Mouse (Mus musculus) megakaryocyte, embryonic 14.5 days (primary cell): ENCODE data around the gene Bcdin3d. TPM values are rescaled to one million over a fixed set of nuclear protein-coding genes. Genes with fewer than 3 reads are reported as not detected.

Experiments used
- H3K27me3 ChIP-seq: replicated peaks from 2 replicates; pipeline ENCODE3; 2012; ENCODE audit warnings: inconsistent platforms
- H3K36me3 ChIP-seq: replicated peaks from 2 replicates; pipeline ENCODE3; 2012; ENCODE audit warnings: low read length, inconsistent platforms, mixed read lengths
- H3K4me1 ChIP-seq: 2 replicates; pipeline ENCODE4 v1.6.1; 2012; ENCODE audit warnings: inconsistent platforms
- H3K4me3 ChIP-seq: replicated peaks from 2 replicates; pipeline ENCODE3; 2012; ENCODE audit warnings: moderate library complexity, mild to moderate bottlenecking, inconsistent platforms
- H3K9me3 ChIP-seq: 2 replicates; pipeline ENCODE4 v1.6.1; 2012; ENCODE audit warnings: inconsistent platforms
- FLI1 ChIP-seq: IDR thresholded peaks from 2 replicates; pipeline ENCODE4 v1.6.1; 2012; ENCODE audit warnings: low read length, inconsistent platforms, mixed read lengths
- GATA1 ChIP-seq: IDR thresholded peaks from 3 replicates; pipeline ENCODE4 v1.6.1; 2012; ENCODE audit warnings: mixed read lengths, low read length, inconsistent platforms, borderline replicate concordance
- polyA plus RNA-seq: library from polyadenylated mRNA; stranded (reverse); fragments of >175 nt; gene quantifications from 2 replicates; pipeline ENCODE4 v1.2.3, GENCODE M21; 2012; ENCODE audit warnings: low replicate concordance; ENCODE audit not compliant: insufficient read depth

The Bcdin3d gene
- polyA plus RNA-seq, 1 experiment = 3.8 TPM

GRCm38 (mm10) chr15:99473801-99474575 is 542 bp downstream of the Bcdin3d start:
- TF ChIP-seq GATA1 = no peak
- TF ChIP-seq FLI1 = no peak
- Histone ChIP-seq H3K9me3 (no peaks in the 10 kb centered on the region), H3K4me1 (peaks cover 43% of the 10 kb centered on the region), H3K4me3 (peak overlapping the region; percentile 94), H3K36me3 (peaks cover 8% of the 10 kb centered on the region), H3K27me3 (peaks cover 7% of the 10 kb centered on the region)

- peaks cover 43% of the 10 kb centered on the region for H3K4me1 ChIP-seq
- H3K4me3 ChIP-seq = no peak overlapping the region
- H3K27me3 ChIP-seq = peaks cover 5% of the 10 kb centered on the region
- H3K36me3 ChIP-seq = peaks cover 8% of the 10 kb centered on the region
- TF ChIP-seq FLI1 (no peak), GATA1 (no peak)
- H3K9me3 ChIP-seq = no peaks in the 10 kb centered on the region
Measured at GRCm38 (mm10) chr15:99472972-99473371, 1.6 kb downstream of the Bcdin3d start.

GRCm38 (mm10) chr15:99471677-99472063 is 2.9 kb downstream of the Bcdin3d start:
- no peak for TF ChIP-seq FLI1
- TF ChIP-seq GATA1 = no peak
- Histone ChIP-seq H3K4me3 (no peak overlapping the region), H3K4me1 (peaks cover 44% of the 10 kb centered on the region), H3K36me3 (peaks cover 8% of the 10 kb centered on the region), H3K9me3 (no peaks in the 10 kb centered on the region), H3K27me3 (no peaks in the 10 kb centered on the region)

- Histone ChIP-seq H3K27me3 (no peaks in the 10 kb centered on the region), H3K4me3 (no peak overlapping the region), H3K36me3 (peaks cover 8% of the 10 kb centered on the region)
Measured at GRCm38 (mm10) chr15:99470971-99471676, 3.4 kb downstream of the Bcdin3d start.

GRCm38 (mm10) chr15:99470224-99470761 is 4.2 kb downstream of the Bcdin3d start:
- no peak overlapping the region for H3K4me3 ChIP-seq
- H3K27me3 ChIP-seq = no peaks in the 10 kb centered on the region
- peaks cover 8% of the 10 kb centered on the region for H3K36me3 ChIP-seq
- no peak for TF ChIP-seq FLI1
- TF ChIP-seq GATA1 = no peak
- peaks cover 46% of the 10 kb centered on the region for H3K4me1 ChIP-seq
- no peaks in the 10 kb centered on the region for H3K9me3 ChIP-seq

More at GRCm38 (mm10) chr15:99470971-99471676, 3.4 kb downstream of the Bcdin3d start:
- TF ChIP-seq FLI1 (no peak), GATA1 (no peak)
- H3K9me3 ChIP-seq = no peaks in the 10 kb centered on the region
- peaks cover 46% of the 10 kb centered on the region for H3K4me1 ChIP-seq

- Histone ChIP-seq H3K4me3 (no peak overlapping the region), H3K9me3 (no peaks in the 10 kb centered on the region), H3K4me1 (peaks cover 42% of the 10 kb centered on the region), H3K27me3 (no peaks in the 10 kb centered on the region), H3K36me3 (peaks cover 8% of the 10 kb centered on the region)
- TF ChIP-seq GATA1 (no peak), FLI1 (no peak)
Measured at GRCm38 (mm10) chr15:99469736-99470135, 4.8 kb downstream of the Bcdin3d start.

- Histone ChIP-seq H3K4me1 (peaks cover 41% of the 10 kb centered on the region), H3K27me3 (no peaks in the 10 kb centered on the region), H3K36me3 (peaks cover 8% of the 10 kb centered on the region), H3K4me3 (no peak overlapping the region), H3K9me3 (no peaks in the 10 kb centered on the region)
- no peak for TF ChIP-seq FLI1
- TF ChIP-seq GATA1 = no peak
Measured at GRCm38 (mm10) chr15:99469067-99469466, 5.5 kb downstream of the Bcdin3d start.

- no peak for TF ChIP-seq FLI1
- H3K4me1 ChIP-seq = peaks cover 26% of the 10 kb centered on the region
- H3K9me3 ChIP-seq = no peaks in the 10 kb centered on the region
- H3K27me3 ChIP-seq = no peaks in the 10 kb centered on the region
- H3K36me3 ChIP-seq = no peaks in the 10 kb centered on the region
- H3K4me3 ChIP-seq = no peak overlapping the region
Measured at GRCm38 (mm10) chr15:99463194-99463593, 11.3 kb downstream of the Bcdin3d start.

- H3K27me3 ChIP-seq = peaks cover 17% of the 10 kb centered on the region
- no peak for TF ChIP-seq GATA1
- no peak for TF ChIP-seq FLI1
Measured at GRCm38 (mm10) chr15:99457606-99458401, 16.7 kb downstream of the Bcdin3d start, which contains the start of gene Nckap5l. Gene Nckap5l, minus strand, starts transcription at chr15:99457748.

More at GRCm38 (mm10) chr15:99457606-99458401, 16.7 kb downstream of the Bcdin3d start, which contains the start of gene Nckap5l:
- Histone ChIP-seq H3K9me3 (no peaks in the 10 kb centered on the region), H3K36me3 (no peaks in the 10 kb centered on the region), H3K4me3 (peak within 1 kb of the TSS; percentile 95), H3K4me1 (peaks cover 43% of the 10 kb centered on the region)
